Comparison of ENCODE assay signal across 1 mouse cellular context in the genomic region with DNA sequence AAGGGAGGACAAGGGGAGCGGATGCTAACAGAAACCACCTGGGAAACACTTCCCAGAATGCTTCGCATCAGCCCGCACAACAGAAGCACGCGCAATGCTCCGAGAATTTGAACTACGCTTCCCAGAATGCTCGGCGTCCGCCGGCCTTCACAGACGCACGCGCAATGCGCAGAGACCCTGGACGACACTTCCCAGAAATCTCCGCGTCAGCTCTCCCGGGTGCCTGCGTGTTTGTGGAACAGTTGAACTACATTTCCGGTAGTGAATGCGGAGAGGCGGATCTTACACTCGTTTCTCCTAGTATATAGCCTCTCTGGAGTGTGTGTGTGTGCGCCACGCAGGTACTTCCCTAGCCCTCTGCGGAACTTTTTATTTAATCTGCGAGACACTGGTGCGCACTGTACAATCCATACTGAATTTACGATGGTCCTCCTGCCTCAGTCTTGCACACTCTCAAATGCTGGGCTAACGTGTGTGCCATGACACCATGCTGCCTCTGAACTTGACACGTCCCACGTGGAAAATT.
A peak's percentile ranks its signal among the peaks of the same experiment; 100 is the strongest.
TF ChIP-seq lines count a peak whose summit lies in the region.

Gene Zfp94 (minus strand): TSS at position 100 of the 526 bp plus-strand sequence.

TF ChIP-seq in CH12.LX, 34 proteins besides CTCF, POLR2A, EP300 and RAD21 (continued from another document):
- no peak for TF ChIP-seq JUND (conservative IDR thresholded peaks at IDR 0.05; ENCODE audit: low read depth, low read length)
- TF ChIP-seq KAT2A (IDR thresholded peaks at IDR 0.05; ENCODE audit: insufficient replicate concordance, low read length) = peak; percentile 97
- peak; percentile 60 for TF ChIP-seq BHLHE40 (IDR thresholded peaks at IDR 0.05; ENCODE audit: low read depth, low read length)
- 0 out of 2 replicates have a peak, but pooled peaks have one; percentile 58 for TF ChIP-seq E2F4 (IDR thresholded peaks at IDR 0.05; ENCODE audit: insufficient replicate concordance, low read depth, low read length)
- TF ChIP-seq UBTF (IDR thresholded peaks at IDR 0.05; ENCODE audit: low read depth, low read length) = no peak
- peak; percentile 87; the same call in 1 of the 2 replicates for TF ChIP-seq SIN3A (IDR thresholded peaks at IDR 0.05; ENCODE audit: low read length)
- TF ChIP-seq GABPA (IDR thresholded peaks at IDR 0.05; ENCODE audit: insufficient replicate concordance, low read depth, low read length) = peak; percentile 59; the same call in 1 of the 2 replicates
- no peak; the same call in 1 of the 2 replicates for TF ChIP-seq MAZ (IDR thresholded peaks at IDR 0.05; ENCODE audit: low read depth, low read length)
- peak; percentile 85 for TF ChIP-seq TCF12 (IDR thresholded peaks at IDR 0.05; ENCODE audit: low read depth, low read length)
- no peak for TF ChIP-seq ZKSCAN1 (IDR thresholded peaks at IDR 0.05; ENCODE audit: borderline replicate concordance, low read depth, low read length)
- TF ChIP-seq CHD1 (IDR thresholded peaks at IDR 0.05; ENCODE audit: low read depth, low read length) = no peak
- peak; percentile 96 for TF ChIP-seq NRF1 (IDR thresholded peaks at IDR 0.05; ENCODE audit: low read depth, low read length)
- 0 out of 2 replicates have a peak, but pooled peaks have one; percentile 41 for TF ChIP-seq ZMIZ1 (IDR thresholded peaks at IDR 0.05; ENCODE audit: low read depth, low read length)
- TF ChIP-seq TBP (conservative IDR thresholded peaks at IDR 0.05; ENCODE audit: low read depth, low read length) = peak; percentile 92
- TF ChIP-seq CHD2 (IDR thresholded peaks at IDR 0.05; ENCODE audit: low read length) = 0 out of 2 replicates have a peak, but pooled peaks have one; percentile 37
- TF ChIP-seq ZC3H11A (IDR thresholded peaks at IDR 0.05; ENCODE audit: low read depth, low read length) = no peak
- TF ChIP-seq USF1 (IDR thresholded peaks at IDR 0.05; ENCODE audit: low read depth, low read length) = no peak
